Mouse (Mus musculus): ENCODE measurements around the gene Zfp689. TPM values are rescaled to one million over a fixed set of nuclear protein-coding genes. Genes with fewer than 3 reads are reported as not detected.

Zfp689 gene
- polyA plus RNA-seq, 1 experiment from 2014 or later, result 2.2 TPM

GRCm38 (mm10) chr7:127443976-127444375 lies 5.0 kb downstream of the Zfp689 start:
- Histone ChIP-seq H3K4me1 (replicated peaks; ENCODE audit: control insufficient read depth, insufficient read depth, low read length) (no peaks in the 10 kb centered on the region), H3K4me3 (ENCODE audit: low read depth, low read length) (no peak overlapping the region), H3K27ac (ENCODE audit: low read depth, low read length) (no peak overlapping the region), H3K27me3 (replicated peaks; ENCODE audit: control insufficient read depth, insufficient read depth, low read length) (no peaks in the 10 kb centered on the region), H3K9me3 (ENCODE audit: control insufficient read depth) (no peaks in the 10 kb centered on the region), H3K4me2 (replicated peaks; ENCODE audit: low read depth) (no peak overlapping the region), H3K36me3 (ENCODE audit: control insufficient read depth, insufficient read depth) (peaks cover 33% of the 10 kb centered on the region), H3K9ac (ENCODE audit: low read depth, low read length) (no peak overlapping the region)
- WGBS, result 92% methylated on average over 20 of the region's 20 CpGs
- no peak for ATAC-seq
- no peak for TF ChIP-seq CTCF (IDR thresholded peaks at IDR 0.05; ENCODE audit: low read depth)

GRCm38 (mm10) chr7:127437724-127438123 lies 11.2 kb downstream of the Zfp689 start:
- no peak overlapping the region for H3K4me3 ChIP-seq (ENCODE audit: low read depth, low read length)
- ATAC-seq, result no peak
- H3K4me1 ChIP-seq (replicated peaks; ENCODE audit: control insufficient read depth, insufficient read depth, low read length), result no peaks in the 10 kb centered on the region
- WGBS, result 95% methylated on average over 3 of the region's 3 CpGs
- H3K27me3 ChIP-seq (replicated peaks; ENCODE audit: control insufficient read depth, insufficient read depth, low read length), result no peaks in the 10 kb centered on the region
- H3K4me2 ChIP-seq (replicated peaks; ENCODE audit: low read depth), result no peak overlapping the region
- H3K36me3 ChIP-seq (ENCODE audit: control insufficient read depth, insufficient read depth), result peaks cover 6% of the 10 kb centered on the region; the same call in 1 of the 2 replicates
- no peak overlapping the region for H3K27ac ChIP-seq (ENCODE audit: low read depth, low read length)
- H3K9me3 ChIP-seq (ENCODE audit: control insufficient read depth), result 0 out of 2 replicates have a peak, but pooled peaks cover 5% of the 10 kb centered on the region
- no peak overlapping the region for H3K9ac ChIP-seq (ENCODE audit: low read depth, low read length)
- TF ChIP-seq CTCF (IDR thresholded peaks at IDR 0.05; ENCODE audit: low read depth), result peak; percentile 65

- 95% methylated on average over 4 of the region's 4 CpGs for WGBS
These were observed 13.8 kb downstream of the Zfp689 start for GRCm38 (mm10) chr7:127435206-127435605.

GRCm38 (mm10) chr7:127426354-127426753 lies 22.6 kb downstream of the Zfp689 start:
- no peak for TF ChIP-seq CTCF (IDR thresholded peaks at IDR 0.05; ENCODE audit: low read depth)
- no peak overlapping the region for H3K4me2 ChIP-seq (replicated peaks; ENCODE audit: low read depth)
- WGBS, result 51% methylated on average over 3 of the region's 3 CpGs
- no peak overlapping the region for H3K9ac ChIP-seq (ENCODE audit: low read depth, low read length)
- no peaks in the 10 kb centered on the region for H3K9me3 ChIP-seq (ENCODE audit: control insufficient read depth)
- H3K27ac ChIP-seq (ENCODE audit: low read depth, low read length), result peak overlapping the region; percentile 46; the same call in 1 of the 2 replicates
- no peak for ATAC-seq
- no peaks in the 10 kb centered on the region for H3K36me3 ChIP-seq (ENCODE audit: control insufficient read depth, insufficient read depth)
- H3K4me1 ChIP-seq (replicated peaks; ENCODE audit: control insufficient read depth, insufficient read depth, low read length), result peaks cover under 1% of the 10 kb centered on the region; the same call in 1 of the 2 replicates
- no peak overlapping the region for H3K4me3 ChIP-seq (ENCODE audit: low read depth, low read length)
- no peaks in the 10 kb centered on the region for H3K27me3 ChIP-seq (replicated peaks; ENCODE audit: control insufficient read depth, insufficient read depth, low read length)

More at GRCm38 (mm10) chr7:127435206-127435605, 13.8 kb downstream of the Zfp689 start:
- Histone ChIP-seq H3K4me3 (ENCODE audit: low read depth, low read length) (no peak overlapping the region), H3K4me2 (replicated peaks; ENCODE audit: low read depth) (no peak overlapping the region), H3K4me1 (replicated peaks; ENCODE audit: control insufficient read depth, insufficient read depth, low read length) (no peaks in the 10 kb centered on the region), H3K36me3 (ENCODE audit: control insufficient read depth, insufficient read depth) (no peaks in the 10 kb centered on the region), H3K27ac (ENCODE audit: low read depth, low read length) (no peak overlapping the region), H3K9ac (ENCODE audit: low read depth, low read length) (no peak overlapping the region), H3K9me3 (ENCODE audit: control insufficient read depth) (0 out of 2 replicates have a peak, but pooled peaks cover 5% of the 10 kb centered on the region), H3K27me3 (replicated peaks; ENCODE audit: control insufficient read depth, insufficient read depth, low read length) (no peaks in the 10 kb centered on the region)
- no peak for TF ChIP-seq CTCF (IDR thresholded peaks at IDR 0.05; ENCODE audit: low read depth)
- no peak for ATAC-seq

GRCm38 (mm10) chr7:127425911-127426310 lies 23.0 kb downstream of the Zfp689 start:
- whole genome bisulfite sequencing, result 67% methylated on average over 2 of the region's 2 CpGs
- ATAC-seq, result peak; percentile 26; the same call in 1 of the 2 replicates
- no peak overlapping the region for H3K9ac ChIP-seq (ENCODE audit: low read depth, low read length)

GRCm38 (mm10) chr7:127425291-127425690 lies 23.7 kb downstream of the Zfp689 start:
- no peaks in the 10 kb centered on the region for H3K36me3 ChIP-seq (ENCODE audit: control insufficient read depth, insufficient read depth)
- H3K27ac ChIP-seq (ENCODE audit: low read depth, low read length), result no peak overlapping the region
- no peak overlapping the region for H3K4me3 ChIP-seq (ENCODE audit: low read depth, low read length)
- WGBS, result 92% methylated on average over 3 of the region's 3 CpGs
- H3K4me2 ChIP-seq (replicated peaks; ENCODE audit: low read depth), result no peak overlapping the region
- H3K27me3 ChIP-seq (replicated peaks; ENCODE audit: control insufficient read depth, insufficient read depth, low read length), result no peaks in the 10 kb centered on the region
- ATAC-seq, result no peak
- H3K9ac ChIP-seq (ENCODE audit: low read depth, low read length), result no peak overlapping the region
- H3K4me1 ChIP-seq (replicated peaks; ENCODE audit: control insufficient read depth, insufficient read depth, low read length), result peaks cover 5% of the 10 kb centered on the region; the same call in 1 of the 2 replicates
- H3K9me3 ChIP-seq (ENCODE audit: control insufficient read depth), result no peaks in the 10 kb centered on the region
- no peak for TF ChIP-seq CTCF (IDR thresholded peaks at IDR 0.05; ENCODE audit: low read depth)

More at GRCm38 (mm10) chr7:127425911-127426310, 23.0 kb downstream of the Zfp689 start:
- Histone ChIP-seq H3K4me2 (replicated peaks; ENCODE audit: low read depth) (no peak overlapping the region), H3K4me1 (replicated peaks; ENCODE audit: control insufficient read depth, insufficient read depth, low read length) (peaks cover 5% of the 10 kb centered on the region; the same call in 1 of the 2 replicates), H3K4me3 (ENCODE audit: low read depth, low read length) (no peak overlapping the region), H3K9me3 (ENCODE audit: control insufficient read depth) (no peaks in the 10 kb centered on the region), H3K27me3 (replicated peaks; ENCODE audit: control insufficient read depth, insufficient read depth, low read length) (no peaks in the 10 kb centered on the region), H3K36me3 (ENCODE audit: control insufficient read depth, insufficient read depth) (no peaks in the 10 kb centered on the region), H3K27ac (ENCODE audit: low read depth, low read length) (peak overlapping the region; percentile 46; the same call in 1 of the 2 replicates)
- TF ChIP-seq CTCF (IDR thresholded peaks at IDR 0.05; ENCODE audit: low read depth), result no peak
